Mouse (Mus musculus) midbrain, embryonic 12.5 days (tissue): ENCODE measurements around the gene Tfdp1. TPM values are rescaled to one million over a fixed set of nuclear protein-coding genes. Genes with fewer than 3 reads are reported as not detected.

Experiments
- ATAC-seq: fragments of 200-750 bp; cut with Nextera tagmentation; 2 replicates; pipeline ENCODE4 v1.8.0; 2017; ENCODE audit warnings: low read depth, moderate TSS enrichment, moderate library complexity; ENCODE audit not compliant: low FRiP score
- H3K27ac ChIP-seq: fragments of 300-500 bp; sonication (generic); replicated peaks from 2 replicates; pipeline ENCODE4 v1.5.1; 2016; ENCODE audit warnings: mild to moderate bottlenecking
- H3K27me3 ChIP-seq: fragments of 300-500 bp; sonication (generic); 2 replicates; pipeline ENCODE4 v1.6.1; 2016; ENCODE audit warnings: mild to moderate bottlenecking
- H3K36me3 ChIP-seq: fragments of 300-500 bp; sonication (generic); 2 replicates; pipeline ENCODE4 v1.6.1; 2016
- H3K4me1 ChIP-seq: fragments of 300-500 bp; sonication (generic); 2 replicates; pipeline ENCODE4 v1.6.1; 2016
- H3K4me2 ChIP-seq: fragments of 300-500 bp; sonication (generic); replicated peaks from 2 replicates; pipeline ENCODE4 v1.6.1; 2016; ENCODE audit warnings: mild to moderate bottlenecking, moderate library complexity
- H3K4me3 ChIP-seq: fragments of 300-500 bp; sonication (generic); 2 replicates; pipeline ENCODE4 v1.5.1; 2016; ENCODE audit warnings: mild to moderate bottlenecking
- H3K9ac ChIP-seq: fragments of 300-500 bp; sonication (generic); replicated peaks from 2 replicates; pipeline ENCODE4 v1.6.1; 2016; ENCODE audit warnings: mild to moderate bottlenecking, moderate library complexity
- H3K9me3 ChIP-seq: fragments of 300-500 bp; sonication (generic); 2 replicates; pipeline ENCODE4 v1.6.1; 2016; ENCODE audit warnings: mild to moderate bottlenecking
- WGBS: fragments of 180-500 bp; shearing (Covaris S2); methylation state at CpG from one replicate; pipeline ENCODE4 v1.1.7; 2016; 5-methylcytosine and 5-hydroxymethylcytosine counted together
- polyA plus RNA-seq: library from polyadenylated mRNA; unstranded; fragments of >200 nt; fragmentation: Nextera tagmentation; extraction: Ambion mirVana; gene quantifications from 2 replicates; pipeline ENCODE4 v1.2.1, GENCODE M21; 2016

Gene Tfdp1
- polyA plus RNA-seq, 1 experiment from 2014 or later: 178 TPM

GRCm38 (mm10) chr8:13353883-13354282 is 15.3 kb downstream of the Tfdp1 start:
- Histone ChIP-seq H3K9me3 (no peaks in the 10 kb centered on the region), H3K27ac (no peak overlapping the region), H3K36me3 (peaks cover 96% of the 10 kb centered on the region), H3K27me3 (no peaks in the 10 kb centered on the region), H3K4me3 (no peak overlapping the region), H3K9ac (no peak overlapping the region), H3K4me1 (no peaks in the 10 kb centered on the region), H3K4me2 (no peak overlapping the region)
- 87% methylated on average over 4 of the region's 4 CpGs for WGBS
- ATAC-seq: no peak

- Histone ChIP-seq H3K27me3 (no peaks in the 10 kb centered on the region), H3K27ac (no peak overlapping the region), H3K4me3 (no peak overlapping the region), H3K36me3 (peaks cover 96% of the 10 kb centered on the region), H3K9ac (no peak overlapping the region), H3K4me2 (no peak overlapping the region), H3K4me1 (no peaks in the 10 kb centered on the region), H3K9me3 (no peaks in the 10 kb centered on the region)
- WGBS: 91% methylated on average over 6 of the region's 6 CpGs
- ATAC-seq: no peak
These were observed 17.7 kb downstream of the Tfdp1 start for GRCm38 (mm10) chr8:13356221-13356620.

- Histone ChIP-seq H3K27ac (no peak overlapping the region), H3K36me3 (peaks cover 96% of the 10 kb centered on the region), H3K9me3 (0 out of 2 replicates have a peak, but pooled peaks cover 4% of the 10 kb centered on the region), H3K9ac (no peak overlapping the region), H3K4me2 (no peak overlapping the region), H3K4me3 (no peak overlapping the region), H3K27me3 (no peaks in the 10 kb centered on the region), H3K4me1 (no peaks in the 10 kb centered on the region)
- WGBS: 87% methylated on average over 10 of the region's 10 CpGs
- ATAC-seq: no peak
These were observed 18.1 kb downstream of the Tfdp1 start for GRCm38 (mm10) chr8:13356681-13357080.

- H3K27ac ChIP-seq: no peak overlapping the region
- H3K4me2 ChIP-seq: no peak overlapping the region
- H3K4me1 ChIP-seq: no peaks in the 10 kb centered on the region
- no peak overlapping the region for H3K9ac ChIP-seq
- H3K9me3 ChIP-seq: 0 out of 2 replicates have a peak, but pooled peaks cover 6% of the 10 kb centered on the region
- no peaks in the 10 kb centered on the region for H3K27me3 ChIP-seq
- H3K4me3 ChIP-seq: no peak overlapping the region
- peaks cover 96% of the 10 kb centered on the region for H3K36me3 ChIP-seq
- 97% methylated on average over 7 of the region's 7 CpGs for WGBS
- ATAC-seq: no peak
These were observed 21.7 kb downstream of the Tfdp1 start for GRCm38 (mm10) chr8:13360213-13360612.

DNA sequence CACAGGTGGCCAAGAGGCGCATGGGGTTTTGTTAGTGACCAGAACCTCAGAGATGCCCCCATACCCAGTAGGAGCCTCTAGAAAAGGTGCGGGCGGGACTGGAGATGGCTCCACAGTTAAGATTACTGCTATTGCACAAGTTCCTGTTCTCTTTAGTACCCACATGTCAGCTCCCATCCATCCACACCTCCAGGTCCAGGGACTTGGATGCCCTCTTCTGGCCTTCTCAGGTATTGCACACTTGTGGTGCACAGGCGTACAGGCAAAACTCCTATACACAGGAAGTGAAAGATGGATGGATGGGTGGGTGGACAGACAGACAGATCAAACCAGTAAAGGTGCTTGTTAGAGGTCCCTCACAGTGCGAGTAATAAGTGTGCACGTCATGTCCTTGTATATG is 23.3 kb downstream of the Tfdp1 start:
- Histone ChIP-seq H3K9me3 (0 out of 2 replicates have a peak, but pooled peaks cover 6% of the 10 kb centered on the region), H3K4me1 (no peaks in the 10 kb centered on the region), H3K9ac (no peak overlapping the region), H3K27me3 (no peaks in the 10 kb centered on the region), H3K27ac (no peak overlapping the region), H3K36me3 (peaks cover 96% of the 10 kb centered on the region), H3K4me3 (no peak overlapping the region), H3K4me2 (no peak overlapping the region)
- no peak for ATAC-seq
- 99% methylated on average over 6 of the region's 6 CpGs for WGBS

GRCm38 (mm10) chr8:13373151-13373662 is 34.7 kb downstream of the Tfdp1 start:
- Histone ChIP-seq H3K36me3 (peaks cover 93% of the 10 kb centered on the region), H3K27me3 (no peaks in the 10 kb centered on the region), H3K4me3 (no peak overlapping the region), H3K4me1 (no peaks in the 10 kb centered on the region), H3K9me3 (no peaks in the 10 kb centered on the region), H3K4me2 (no peak overlapping the region), H3K27ac (no peak overlapping the region), H3K9ac (no peak overlapping the region)
- ATAC-seq: no peak
- 93% methylated on average over 8 of the region's 8 CpGs for WGBS

DNA sequence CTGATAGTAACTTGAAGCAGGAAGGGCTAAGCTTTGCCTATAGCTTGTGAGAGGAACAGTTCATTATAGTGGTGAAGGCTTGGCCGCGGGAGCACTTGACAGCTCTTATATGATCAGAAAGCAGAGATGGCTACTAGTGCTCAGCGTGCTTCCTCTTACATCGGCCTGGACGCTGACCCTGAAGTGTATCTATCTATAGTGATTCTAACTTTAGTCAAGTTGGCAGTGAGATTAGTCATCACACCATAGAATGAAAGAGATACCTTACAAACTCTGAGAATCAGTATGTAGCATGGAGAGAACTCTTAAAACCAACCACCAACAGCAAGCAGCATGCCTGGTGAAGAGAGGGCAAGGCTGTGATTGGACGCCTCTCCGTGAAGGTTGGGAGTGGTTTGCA is 43.1 kb downstream of the Tfdp1 start:
- H3K9ac ChIP-seq: no peak overlapping the region
- H3K4me2 ChIP-seq: no peak overlapping the region
- 95% methylated on average over 7 of the region's 7 CpGs for WGBS
- no peaks in the 10 kb centered on the region for H3K27me3 ChIP-seq
- H3K9me3 ChIP-seq: no peaks in the 10 kb centered on the region
- no peak overlapping the region for H3K4me3 ChIP-seq
- peaks cover 35% of the 10 kb centered on the region for H3K36me3 ChIP-seq
- H3K27ac ChIP-seq: no peak overlapping the region
- no peaks in the 10 kb centered on the region for H3K4me1 ChIP-seq
- no peak for ATAC-seq

- Histone ChIP-seq H3K4me1 (no peaks in the 10 kb centered on the region), H3K4me2 (no peak overlapping the region), H3K4me3 (no peak overlapping the region), H3K27me3 (no peaks in the 10 kb centered on the region), H3K9me3 (no peaks in the 10 kb centered on the region), H3K36me3 (peaks cover 28% of the 10 kb centered on the region), H3K9ac (no peak overlapping the region), H3K27ac (no peak overlapping the region)
- no peak for ATAC-seq
- WGBS: 91% methylated on average over 3 of the region's 3 CpGs
These were observed 44.0 kb downstream of the Tfdp1 start for GRCm38 (mm10) chr8:13382536-13382935.

GRCm38 (mm10) chr8:13382999-13383398 is 44.4 kb downstream of the Tfdp1 start:
- H3K9me3 ChIP-seq: no peaks in the 10 kb centered on the region
- no peak for ATAC-seq
- H3K36me3 ChIP-seq: peaks cover 25% of the 10 kb centered on the region
- H3K4me2 ChIP-seq: no peak overlapping the region
- no peak overlapping the region for H3K9ac ChIP-seq
- no peak overlapping the region for H3K27ac ChIP-seq
- H3K27me3 ChIP-seq: no peaks in the 10 kb centered on the region
- no peak overlapping the region for H3K4me3 ChIP-seq
- H3K4me1 ChIP-seq: no peaks in the 10 kb centered on the region
- WGBS: 96% methylated on average over 4 of the region's 4 CpGs

DNA sequence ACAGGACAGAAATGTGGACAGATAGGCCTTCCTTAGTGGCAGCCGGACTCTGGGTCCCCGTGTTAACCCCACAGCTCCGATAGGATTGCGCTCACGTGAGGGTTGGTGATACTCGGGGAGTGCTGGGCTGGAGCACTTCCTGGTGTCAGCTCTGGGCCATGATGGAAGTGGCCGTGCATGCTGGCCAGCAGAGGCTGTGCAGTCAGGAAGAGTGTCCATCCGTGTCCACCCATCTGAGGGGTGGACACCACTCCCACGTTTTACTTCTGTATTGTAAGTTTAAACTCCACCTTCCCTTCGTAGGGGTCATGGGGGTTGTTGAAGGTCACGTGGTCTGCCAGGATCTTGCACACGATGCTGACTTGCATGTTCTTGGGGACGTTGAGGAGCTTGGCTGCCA is 47.8 kb downstream of the Tfdp1 start:
- no peak for ATAC-seq
- H3K9me3 ChIP-seq: no peaks in the 10 kb centered on the region
- no peak overlapping the region for H3K27ac ChIP-seq
- 81% methylated on average over 13 of the region's 13 CpGs for WGBS
- H3K27me3 ChIP-seq: no peaks in the 10 kb centered on the region
- H3K9ac ChIP-seq: no peak overlapping the region
- H3K36me3 ChIP-seq: 0 out of 2 replicates have a peak, but pooled peaks cover 1% of the 10 kb centered on the region
- no peak overlapping the region for H3K4me2 ChIP-seq
- H3K4me3 ChIP-seq: no peak overlapping the region
- H3K4me1 ChIP-seq: no peaks in the 10 kb centered on the region

DNA sequence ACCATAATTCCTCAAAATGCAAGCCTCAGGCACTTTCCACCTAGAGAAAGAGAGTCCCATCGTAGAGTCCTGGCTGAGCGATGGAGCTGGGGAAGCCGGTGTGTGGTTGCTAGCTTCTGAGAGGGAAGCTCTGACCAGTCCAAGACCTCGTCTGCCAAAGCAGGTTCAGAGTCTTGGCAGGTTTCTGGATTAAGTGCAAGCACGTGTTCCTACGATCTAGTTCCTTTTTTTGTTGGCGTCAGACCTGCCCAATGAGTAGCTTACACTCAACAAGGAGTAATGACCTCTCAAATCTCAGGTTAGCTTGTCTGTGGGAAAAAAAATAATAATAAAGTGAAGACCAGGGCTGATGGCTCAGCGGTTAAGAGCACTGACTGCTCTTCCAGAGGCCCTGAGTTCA is 49.2 kb downstream of the Tfdp1 start:
- H3K9ac ChIP-seq: no peak overlapping the region
- no peaks in the 10 kb centered on the region for H3K4me1 ChIP-seq
- 86% methylated on average over 8 of the region's 8 CpGs for WGBS
- H3K27ac ChIP-seq: no peak overlapping the region
- no peak overlapping the region for H3K4me2 ChIP-seq
- no peaks in the 10 kb centered on the region for H3K27me3 ChIP-seq
- no peak overlapping the region for H3K4me3 ChIP-seq
- no peaks in the 10 kb centered on the region for H3K9me3 ChIP-seq
- no peak for ATAC-seq
- no peaks in the 10 kb centered on the region for H3K36me3 ChIP-seq

GRCm38 (mm10) chr8:13388744-13389143 is 50.2 kb downstream of the Tfdp1 start:
- WGBS: 82% methylated on average over 2 of the region's 2 CpGs
- ATAC-seq: no peak
- Histone ChIP-seq H3K27me3 (no peaks in the 10 kb centered on the region), H3K4me3 (no peak overlapping the region), H3K9me3 (no peaks in the 10 kb centered on the region), H3K27ac (no peak overlapping the region), H3K36me3 (no peaks in the 10 kb centered on the region), H3K9ac (no peak overlapping the region), H3K4me1 (no peaks in the 10 kb centered on the region), H3K4me2 (no peak overlapping the region)

- no peak overlapping the region for H3K4me2 ChIP-seq
- no peak overlapping the region for H3K9ac ChIP-seq
- H3K4me3 ChIP-seq: no peak overlapping the region
- H3K9me3 ChIP-seq: no peaks in the 10 kb centered on the region
- ATAC-seq: no peak
- no peak overlapping the region for H3K27ac ChIP-seq
- whole genome bisulfite sequencing: 92% methylated on average over 7 of the region's 7 CpGs
- H3K27me3 ChIP-seq: no peaks in the 10 kb centered on the region
- H3K36me3 ChIP-seq: no peaks in the 10 kb centered on the region
- no peaks in the 10 kb centered on the region for H3K4me1 ChIP-seq
These were observed 55.3 kb downstream of the Tfdp1 start for GRCm38 (mm10) chr8:13393869-13394268.
